Mouse (Mus musculus): ENCODE measurements at regions not wholly inside any gene's neighbourhood (a gene's known extent, or its start where the extent isn't known, plus 50 kb on each side); places are given as distances from the start of the nearest gene placed in this dataset.

DNA sequence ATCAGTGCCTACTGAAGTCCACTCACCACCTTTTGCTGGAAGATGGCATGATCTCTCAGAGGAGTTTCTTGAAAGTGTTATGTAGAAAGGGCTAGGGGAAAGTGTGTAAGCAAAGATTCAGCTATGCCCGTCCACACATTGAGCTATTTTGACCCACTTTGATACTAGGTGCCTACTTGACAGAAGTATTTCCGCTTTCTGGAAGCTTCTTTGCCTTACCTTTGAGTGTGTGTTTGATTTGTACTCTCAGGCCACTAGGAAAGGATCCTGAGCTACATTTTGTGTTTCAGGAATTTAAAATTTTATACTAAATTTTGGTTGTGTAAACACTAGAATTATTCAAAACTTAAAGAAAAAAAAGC is 287.5 kb downstream of the Gm11361 start:
- TF ChIP-seq ZC3H11A (IDR thresholded peaks at IDR 0.05; ENCODE audit: borderline replicate concordance, low read depth, low read length) (no peak), MAFK (IDR thresholded peaks at IDR 0.05; ENCODE audit: insufficient read depth, low read depth, low read length) (no peak), ZNF384 (IDR thresholded peaks at IDR 0.05; ENCODE audit: low read depth, low read length) (no peak), CHD2 (IDR thresholded peaks at IDR 0.05; ENCODE audit: low read depth, low read length) (no peak), HCFC1 (IDR thresholded peaks at IDR 0.05; ENCODE audit: borderline replicate concordance, insufficient read depth, low read length) (no peak)

Measured in ES-E14 (cell line).